Mouse (Mus musculus) megakaryocyte-erythroid progenitor cell, adult 5-6 weeks (primary cell): ENCODE data around the gene Ntf5. TPM values are rescaled to one million over a fixed set of nuclear protein-coding genes. Genes with fewer than 3 reads are reported as not detected.
A peak's percentile ranks its signal among the peaks of the same experiment; 100 is the strongest.

Source experiments
- ATAC-seq: replicated peaks from 2 replicates; pipeline ENCODE4 v1.8.0; 2016; ENCODE audit warnings: mild to moderate bottlenecking, inconsistent platforms; ENCODE audit not compliant: severe bottlenecking, poor library complexity, low FRiP score, low TSS enrichment
- total RNA-seq, 2 experiments: library from RNA; stranded (forward) in 1 of 2; stranded (reverse) in 1 of 2; fragments of 200-1000, 215-1000 nt in 1 of 2; fragments of >200 nt in 1 of 2; fragmentation: Nextera tagmentation in 1 of 2; gene quantifications; 2 replicates each; pipeline ENCODE4 v1.2.3; 2014 to 2017

Gene Ntf5
- total RNA-seq, 2 experiments from 2014 or later, result not detected

DNA sequence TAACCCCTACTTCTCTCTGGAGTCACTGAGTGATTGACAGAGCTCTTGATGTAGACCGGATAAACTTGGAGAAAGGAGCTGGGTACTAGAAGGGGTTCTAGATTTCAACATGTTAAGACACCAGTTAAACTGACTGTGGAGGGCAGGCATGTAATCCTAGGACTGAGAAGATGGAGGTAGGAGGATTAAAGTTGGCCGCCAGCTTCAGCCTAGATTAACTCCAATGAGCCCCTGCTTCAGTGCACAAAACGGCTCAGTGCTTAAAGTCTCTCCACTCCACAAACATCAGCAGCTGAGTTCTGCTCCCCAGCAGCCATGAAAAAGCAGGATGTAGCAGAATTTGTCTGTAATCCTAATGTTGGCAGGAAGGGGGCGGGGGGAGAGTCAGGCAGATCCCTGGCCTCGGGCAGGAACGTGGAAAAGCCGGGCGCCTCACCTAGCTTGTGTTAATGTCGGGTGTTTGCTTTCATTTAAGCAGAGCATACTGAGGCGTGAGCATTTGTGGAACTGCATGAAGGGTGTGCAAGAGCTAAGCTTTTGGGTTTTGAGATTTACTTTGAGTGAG is 11.9 kb upstream of the Ntf5 start:
- ATAC-seq, result no peak

DNA sequence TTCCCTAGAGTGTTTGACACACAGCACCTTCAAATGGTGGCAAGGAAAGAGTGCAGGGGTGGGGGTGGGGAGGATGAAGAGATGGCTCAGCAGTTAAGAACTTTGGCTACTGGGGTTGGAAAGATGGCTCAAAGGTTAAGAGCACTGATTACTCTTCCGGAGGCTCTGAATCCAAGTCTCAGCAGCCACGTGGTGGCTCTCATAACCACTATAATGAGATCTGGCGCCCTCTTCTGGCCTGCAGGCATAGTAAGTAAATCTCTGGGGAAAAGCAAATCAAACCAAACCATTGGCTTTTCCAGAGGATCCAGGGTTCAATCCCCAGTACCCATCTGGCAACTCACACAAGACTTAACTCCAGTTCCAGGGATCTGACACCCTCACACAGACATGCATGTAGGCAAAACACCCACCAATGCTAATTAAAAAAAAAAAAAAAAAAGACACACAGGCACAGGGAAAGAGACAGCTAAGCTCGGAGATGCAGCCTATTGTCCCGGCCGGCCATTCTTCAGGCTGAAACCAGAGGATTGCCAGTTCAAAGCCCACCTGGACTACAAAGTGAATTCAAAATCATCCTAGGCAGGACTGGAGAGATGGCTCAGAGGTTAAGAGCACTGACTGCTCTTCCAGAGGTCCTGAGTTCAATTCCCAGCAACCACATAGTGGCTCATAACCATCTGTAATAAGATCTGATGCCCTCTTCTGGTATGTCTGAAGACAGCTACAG is 9.8 kb upstream of the Ntf5 start:
- peak; percentile 53; the same call in 1 of the 2 replicates for ATAC-seq

DNA sequence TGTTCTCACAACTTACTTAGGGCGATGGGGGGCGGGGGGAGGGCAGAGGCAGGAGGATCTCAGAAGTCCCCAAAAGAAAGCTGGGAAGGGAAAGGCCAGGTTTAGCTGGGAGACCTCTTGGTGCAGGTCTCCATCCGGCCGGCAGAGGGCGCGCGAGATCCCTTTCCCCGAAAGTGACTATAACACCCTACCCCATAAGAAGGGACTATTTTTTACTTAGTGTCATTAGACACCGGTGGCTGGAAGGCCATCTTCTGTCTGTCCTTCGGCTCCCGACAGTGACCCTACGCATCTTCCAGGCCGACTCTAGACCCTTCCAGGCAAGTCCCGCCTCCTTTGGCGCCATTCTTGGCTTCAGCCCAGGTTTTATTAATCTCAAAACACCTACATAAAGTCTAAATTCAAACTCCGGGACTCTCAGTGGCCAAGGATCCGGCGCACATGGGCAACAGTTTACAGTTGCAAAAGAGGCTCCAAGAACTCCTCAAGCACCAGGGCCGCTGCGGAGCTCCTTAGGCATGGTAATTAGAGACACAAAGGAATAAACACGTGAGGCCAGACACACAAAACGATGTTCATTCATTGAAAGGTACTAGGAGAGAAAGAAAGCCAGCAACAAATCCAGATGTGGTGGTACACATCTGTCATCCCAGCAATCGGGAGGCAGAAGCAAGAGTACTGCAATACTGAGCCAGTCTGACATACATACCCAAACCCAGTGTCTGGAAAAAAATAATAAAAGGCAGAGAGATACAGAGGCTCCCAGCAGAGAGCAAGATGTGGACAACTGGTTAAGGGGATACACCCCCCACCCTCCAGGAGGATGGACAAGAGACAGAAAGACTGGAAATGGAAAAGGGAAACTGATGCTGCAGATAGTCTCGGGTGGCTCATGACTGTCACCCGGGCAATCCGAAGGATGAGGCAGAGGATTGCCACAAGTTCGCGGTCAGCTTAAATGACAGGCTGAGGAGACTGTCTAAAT is 8.1 kb upstream of the Ntf5 start, which contains the start of gene Kcna7:
Gene Kcna7 (plus strand): TSS at position 563 of the 985 bp plus-strand sequence.
- ATAC-seq, result peak; percentile 60

DNA sequence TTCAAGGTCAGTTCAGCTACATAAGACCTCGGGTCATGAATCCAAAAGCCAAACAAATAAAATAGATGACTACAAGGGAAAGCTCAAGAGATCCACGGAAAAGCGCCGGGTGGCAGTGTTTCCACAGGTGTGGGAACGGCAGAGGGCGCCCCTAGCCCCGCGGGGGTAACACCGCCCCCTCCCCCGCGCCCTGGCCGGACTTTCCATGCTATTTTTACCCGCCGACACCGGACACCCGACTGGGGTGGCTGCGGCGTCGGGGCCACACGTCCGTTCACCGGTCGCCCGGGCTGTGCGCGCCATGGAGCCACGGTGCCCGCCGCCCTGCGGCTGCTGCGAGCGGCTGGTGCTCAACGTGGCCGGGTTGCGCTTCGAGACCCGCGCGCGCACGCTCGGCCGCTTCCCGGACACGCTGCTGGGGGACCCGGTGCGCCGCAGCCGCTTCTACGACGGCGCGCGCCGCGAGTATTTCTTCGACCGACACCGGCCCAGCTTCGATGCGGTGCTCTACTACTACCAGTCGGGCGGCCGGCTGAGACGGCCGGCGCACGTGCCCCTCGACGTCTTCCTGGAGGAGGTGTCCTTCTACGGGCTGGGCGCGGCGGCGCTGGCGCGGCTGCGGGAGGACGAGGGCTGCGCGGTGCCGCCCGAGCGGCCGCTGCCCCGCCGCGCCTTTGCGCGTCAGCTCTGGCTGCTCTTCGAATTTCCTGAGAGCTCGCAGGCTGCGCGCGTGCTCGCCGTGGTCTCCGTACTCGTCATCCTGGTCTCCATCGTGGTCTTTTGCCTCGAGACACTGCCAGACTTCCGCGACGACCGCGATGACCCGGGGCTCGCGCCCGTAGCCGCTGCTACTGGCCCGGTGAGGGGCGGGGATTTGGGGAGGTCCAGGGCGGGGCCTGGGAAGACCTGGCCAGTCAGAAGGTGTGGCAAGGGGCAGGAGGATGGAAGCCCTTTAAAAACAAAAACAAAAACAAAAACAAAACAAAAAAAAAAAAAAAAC is 7.0 kb upstream of the Ntf5 start:
- no peak for ATAC-seq

DNA sequence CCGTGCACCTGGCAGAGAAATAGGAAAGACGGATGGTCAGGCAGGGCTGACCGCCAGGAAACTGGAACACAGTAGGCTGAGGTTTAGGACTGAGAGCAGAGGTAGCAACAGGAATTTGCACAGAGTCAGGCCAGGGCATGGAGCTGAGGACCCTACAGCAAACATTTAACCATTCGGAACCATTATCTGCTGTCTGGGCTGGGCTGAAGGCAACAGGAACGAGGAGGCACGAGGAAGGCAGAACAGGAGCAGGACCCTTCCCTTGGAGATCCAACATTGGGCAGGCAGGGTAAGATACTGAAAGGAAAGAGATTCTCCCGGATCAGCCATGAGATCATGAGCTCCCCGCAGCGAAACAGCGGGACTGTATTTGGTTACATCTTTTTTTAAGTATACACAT is 5.7 kb upstream of the Ntf5 start:
- no peak for ATAC-seq

DNA sequence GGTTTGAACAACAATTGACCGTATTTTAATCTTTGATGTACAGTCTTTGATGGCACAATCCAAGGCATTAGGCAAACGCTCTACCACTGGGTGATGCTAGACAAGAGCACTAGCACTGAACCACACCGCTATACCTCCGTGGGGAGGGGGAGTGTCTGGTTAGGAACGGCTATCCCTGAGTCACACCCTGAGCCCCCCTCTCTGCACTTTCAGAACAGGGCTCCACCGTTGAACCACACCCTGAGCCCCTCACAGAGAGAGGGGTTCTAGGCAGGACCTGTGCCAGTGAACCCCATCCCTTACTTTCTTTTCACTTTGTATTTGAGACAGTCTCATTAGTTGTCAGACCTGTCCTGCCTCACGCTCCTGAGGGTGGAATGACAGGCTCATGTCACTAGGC is 5.1 kb upstream of the Ntf5 start:
- no peak for ATAC-seq

DNA sequence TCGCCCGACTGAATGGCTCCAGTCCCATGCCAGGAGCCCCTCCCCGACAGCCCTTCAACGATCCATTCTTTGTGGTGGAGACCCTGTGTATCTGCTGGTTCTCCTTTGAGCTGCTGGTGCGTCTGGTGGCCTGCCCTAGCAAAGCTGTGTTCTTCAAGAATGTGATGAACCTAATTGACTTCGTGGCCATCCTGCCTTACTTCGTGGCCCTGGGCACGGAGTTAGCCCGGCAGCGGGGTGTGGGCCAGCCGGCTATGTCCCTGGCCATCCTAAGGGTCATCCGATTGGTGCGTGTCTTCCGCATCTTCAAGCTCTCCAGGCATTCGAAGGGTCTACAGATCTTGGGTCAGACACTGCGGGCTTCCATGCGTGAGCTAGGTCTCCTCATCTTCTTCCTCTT is 4.5 kb upstream of the Ntf5 start:
- ATAC-seq, result no peak

DNA sequence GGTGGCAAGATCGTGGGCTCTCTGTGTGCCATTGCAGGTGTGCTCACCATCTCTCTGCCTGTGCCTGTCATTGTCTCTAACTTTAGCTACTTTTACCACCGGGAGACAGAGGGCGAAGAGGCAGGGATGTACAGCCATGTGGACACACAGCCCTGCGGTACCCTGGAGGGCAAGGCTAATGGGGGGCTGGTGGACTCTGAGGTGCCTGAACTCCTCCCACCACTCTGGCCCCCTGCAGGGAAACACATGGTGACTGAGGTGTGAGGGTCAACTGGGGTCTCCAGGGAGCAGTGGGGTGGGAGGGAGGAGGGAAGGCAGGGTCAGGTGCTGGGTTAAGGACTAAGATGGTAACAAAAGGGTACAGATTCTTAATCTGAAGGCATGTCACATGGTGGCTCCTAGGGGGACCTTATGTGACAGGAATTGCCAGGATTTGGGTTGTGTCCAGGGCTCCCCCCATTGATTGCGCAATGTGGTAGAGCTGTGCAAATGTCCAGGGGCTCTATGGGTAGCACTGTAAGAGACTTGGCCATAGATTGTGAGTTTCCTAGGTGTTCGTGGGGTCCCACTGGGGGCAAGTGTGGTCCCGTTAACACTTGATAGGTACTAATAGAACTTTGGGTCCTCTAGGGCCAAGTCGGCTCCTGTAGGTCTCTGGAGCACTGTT is 3.9 kb upstream of the Ntf5 start:
- ATAC-seq, result no peak

DNA sequence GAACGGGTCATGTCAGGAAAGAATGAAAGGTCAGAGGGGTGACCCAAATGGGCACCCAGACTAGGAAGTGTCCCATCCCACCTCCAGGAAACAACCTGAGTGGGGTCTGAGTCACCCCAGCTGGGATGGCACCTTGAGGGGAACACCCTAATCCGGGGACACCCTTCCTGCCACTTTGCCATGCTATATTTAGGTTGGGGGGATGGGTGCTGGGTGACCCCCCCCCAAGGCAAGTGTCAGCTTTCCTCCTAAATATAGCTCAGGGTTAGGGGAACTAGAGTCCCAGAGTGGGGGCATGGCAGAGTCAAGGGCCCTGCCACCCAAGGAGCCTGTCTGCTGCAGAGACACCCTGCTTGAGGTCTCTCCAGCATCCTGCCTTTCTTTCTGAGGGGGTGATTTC is 1.1 kb upstream of the Ntf5 start:
- ATAC-seq, result no peak

DNA sequence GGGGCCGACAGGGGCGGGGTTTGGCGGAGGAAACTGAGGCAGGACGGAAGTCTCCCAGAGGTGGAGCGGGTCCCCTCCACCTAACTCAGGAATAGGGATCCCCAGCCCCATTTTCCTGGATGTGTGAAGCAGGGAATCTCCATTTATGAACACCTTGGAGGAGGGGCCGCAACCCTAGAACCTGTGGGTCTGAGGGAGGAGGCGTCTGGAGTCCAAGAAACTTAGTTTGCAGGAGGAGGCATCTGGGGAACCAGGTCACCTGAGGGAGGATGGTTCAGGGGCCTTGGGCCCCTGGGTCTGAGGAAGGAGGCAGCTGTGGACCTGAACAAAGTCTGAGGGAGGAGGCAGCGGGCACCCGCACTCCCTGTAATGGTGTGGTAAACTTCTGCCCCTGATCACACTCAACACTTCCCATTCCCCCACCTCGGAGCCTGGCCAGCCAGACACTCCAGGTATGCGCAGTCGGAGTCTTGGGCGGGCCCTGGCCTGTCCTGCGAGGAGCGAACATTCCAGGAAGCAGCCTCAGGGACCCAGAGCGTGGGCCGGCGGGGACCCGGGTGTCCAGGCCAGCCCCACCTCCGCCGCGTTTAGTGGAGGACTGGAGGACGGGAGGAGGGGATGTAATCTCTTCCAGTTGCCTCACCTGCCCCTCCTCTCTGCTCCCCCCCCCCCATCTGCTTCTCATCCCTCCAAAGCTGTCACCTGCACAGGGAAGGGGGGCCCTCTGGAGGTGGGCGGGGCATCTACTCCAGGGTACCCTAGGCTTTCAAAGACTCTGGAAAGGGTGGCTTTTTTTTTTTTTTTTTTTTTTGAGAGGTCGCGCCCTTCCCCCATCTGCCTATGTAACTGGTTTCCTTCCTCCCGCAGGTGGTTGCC is 607 bp downstream of the Ntf5 start:
- ATAC-seq, result peak; percentile 23; the same call in 1 of the 2 replicates

DNA sequence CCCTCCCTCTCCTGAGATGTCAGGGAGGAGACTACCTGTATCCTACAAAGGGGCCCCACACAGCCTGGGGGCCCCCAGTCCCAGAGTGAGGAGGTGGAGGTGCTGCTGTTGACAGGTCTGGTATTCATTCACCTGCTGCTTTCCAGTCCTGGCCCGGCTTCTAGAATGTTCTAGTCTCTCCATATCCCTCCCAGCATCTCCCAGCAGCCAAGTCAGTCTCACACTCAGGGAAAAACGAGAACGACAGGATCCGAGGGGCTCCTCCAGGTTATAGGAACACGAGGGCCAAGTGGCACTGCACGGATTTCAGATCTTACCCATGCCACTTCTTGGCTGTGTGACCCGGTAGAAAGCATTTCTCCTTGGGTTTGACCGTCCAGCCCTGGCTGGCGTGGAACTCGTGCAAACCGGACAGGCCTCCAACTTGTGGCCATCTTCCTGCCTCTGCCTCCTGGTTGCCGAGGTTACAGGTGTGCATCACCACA is 1.3 kb downstream of the Ntf5 start:
- ATAC-seq, result no peak

DNA sequence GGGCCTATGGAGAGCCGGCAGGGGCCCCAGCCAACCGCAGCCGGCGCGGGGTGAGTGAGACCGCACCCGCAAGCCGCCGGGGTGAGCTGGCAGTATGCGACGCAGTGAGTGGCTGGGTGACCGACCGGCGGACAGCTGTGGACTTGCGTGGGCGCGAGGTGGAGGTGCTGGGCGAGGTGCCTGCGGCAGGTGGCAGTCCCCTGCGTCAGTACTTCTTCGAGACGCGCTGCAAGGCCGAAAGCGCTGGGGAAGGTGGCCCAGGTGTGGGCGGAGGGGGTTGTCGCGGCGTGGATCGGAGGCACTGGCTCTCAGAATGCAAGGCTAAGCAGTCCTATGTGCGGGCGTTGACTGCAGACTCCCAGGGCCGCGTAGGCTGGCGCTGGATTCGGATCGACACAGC is 2.1 kb downstream of the Ntf5 start:
- ATAC-seq, result no peak

DNA sequence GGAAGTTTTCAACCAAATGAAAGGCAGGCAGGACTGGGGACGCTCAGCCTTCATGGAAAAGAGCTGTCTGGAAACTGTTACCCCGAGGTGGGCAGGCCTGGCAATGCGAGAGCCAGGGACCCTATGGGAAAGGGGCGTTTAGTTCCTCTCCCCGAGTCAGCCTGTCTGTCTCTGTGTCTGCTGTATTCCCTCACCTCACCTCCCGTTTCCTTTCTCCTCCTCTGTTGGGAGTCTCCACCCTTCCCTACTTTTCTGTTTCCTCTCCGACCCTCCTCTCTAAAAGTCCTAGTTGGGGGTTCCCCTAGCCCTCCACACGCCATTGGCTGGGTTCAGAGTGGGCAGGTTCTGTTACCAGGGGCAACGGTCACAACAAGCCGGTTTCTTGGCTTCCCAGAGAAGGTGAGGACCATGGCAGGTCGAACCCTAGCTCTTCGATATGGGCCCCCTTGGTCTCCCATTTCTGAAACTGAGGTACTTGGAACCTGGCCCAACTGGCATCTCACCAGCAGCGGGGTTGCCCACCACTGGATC is 4.5 kb downstream of the Ntf5 start:
- ATAC-seq, result no peak

DNA sequence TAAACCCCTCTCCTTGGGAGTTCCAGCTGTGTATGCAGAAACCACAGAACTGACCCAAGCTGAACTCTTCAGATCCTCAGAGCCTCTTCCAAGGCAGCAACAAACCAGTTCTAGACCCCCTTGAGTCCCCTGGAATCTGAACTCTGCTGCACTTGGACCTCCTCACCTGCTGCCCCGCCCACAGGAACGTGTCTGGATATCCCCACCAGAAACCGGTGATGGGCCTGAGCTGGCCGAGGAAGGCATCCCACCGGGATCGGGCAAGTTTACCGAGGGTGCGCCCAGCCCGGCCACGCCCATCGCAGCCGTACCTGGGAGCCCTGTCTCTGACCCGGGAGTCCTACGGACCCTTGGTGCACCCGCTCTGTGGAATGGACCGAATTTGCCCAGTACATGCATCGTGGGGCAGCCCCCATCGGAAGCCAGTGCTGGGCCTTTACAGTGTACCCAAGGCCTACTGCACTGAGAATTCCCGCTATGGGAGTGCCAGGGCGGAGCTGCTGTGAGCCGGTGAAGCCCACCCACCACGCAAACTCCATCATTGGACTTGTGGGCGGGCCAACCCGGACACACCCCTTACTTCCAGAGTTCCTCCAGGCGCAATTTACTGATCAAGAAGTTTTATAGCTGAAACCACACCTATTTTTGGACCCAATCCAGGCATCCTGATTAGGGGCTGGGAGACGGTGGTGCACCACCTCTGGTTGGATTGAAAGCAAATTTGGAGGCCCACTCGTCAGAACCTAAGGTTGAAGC is 6.5 kb downstream of the Ntf5 start:
- no peak for ATAC-seq

DNA sequence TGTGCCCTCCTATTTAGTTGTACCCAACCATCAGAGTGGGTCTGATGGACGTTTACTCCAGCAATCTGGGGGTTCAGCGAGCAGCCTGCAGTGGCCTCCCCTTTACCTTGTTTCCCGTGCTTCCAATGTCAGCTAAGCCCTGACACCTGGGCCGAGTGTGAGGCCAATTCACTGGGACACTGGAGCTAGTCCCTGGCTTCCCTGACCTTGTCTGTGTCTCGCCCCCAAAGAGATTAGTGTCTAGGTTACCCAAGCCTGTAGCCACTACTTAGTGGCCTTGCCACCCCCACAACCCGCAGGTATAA is 7.1 kb downstream of the Ntf5 start, which contains the start of gene Lhb:
Gene Lhb (plus strand): TSS at position 206 of the 305 bp plus-strand sequence.
- no peak for ATAC-seq

DNA sequence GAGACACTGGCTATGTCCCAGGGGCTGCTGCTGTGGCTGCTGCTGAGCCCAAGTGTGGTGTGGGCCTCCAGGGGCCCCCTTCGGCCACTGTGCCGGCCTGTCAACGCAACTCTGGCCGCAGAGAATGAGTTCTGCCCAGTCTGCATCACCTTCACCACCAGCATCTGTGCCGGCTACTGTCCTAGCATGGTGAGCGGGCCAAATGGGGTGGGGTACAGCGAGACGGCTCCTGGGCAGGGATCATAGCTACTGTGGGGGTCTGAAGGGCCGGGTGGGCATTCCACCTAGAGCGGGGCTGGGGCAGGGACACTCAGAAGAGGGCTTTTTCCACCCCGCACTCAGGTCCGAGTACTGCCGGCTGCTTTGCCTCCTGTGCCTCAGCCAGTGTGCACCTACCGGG is 7.7 kb downstream of the Ntf5 start:
- ATAC-seq, result no peak

DNA sequence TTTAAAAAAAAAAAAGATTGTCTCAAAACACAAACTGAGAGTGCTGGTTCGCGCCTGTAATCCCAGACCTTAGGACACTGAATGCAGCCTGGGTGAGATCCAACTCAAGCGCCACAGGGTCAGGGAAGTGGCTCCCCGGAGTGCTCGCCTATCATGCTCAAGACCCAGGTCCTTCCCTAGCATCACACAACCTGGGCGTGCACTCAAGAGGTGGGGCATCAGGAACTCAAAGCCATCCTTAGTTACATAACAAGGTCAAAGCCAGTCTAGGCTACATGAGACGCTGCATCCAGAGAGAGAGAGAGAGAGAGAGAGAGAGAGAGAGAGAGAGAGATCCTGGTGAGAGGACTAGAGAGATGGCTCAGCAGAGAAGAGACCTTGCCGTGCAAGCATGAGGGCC is 13.1 kb downstream of the Ntf5 start:
- no peak for ATAC-seq
